Mouse (Mus musculus): ENCODE data around the gene Ackr3. TPM values are rescaled to one million over a fixed set of nuclear protein-coding genes. Genes with fewer than 3 reads are reported as not detected.

The Ackr3 gene
- polyA plus RNA-seq, 1 experiment from 2014 or later: 52.6 TPM

GRCm38 (mm10) chr1:90238095-90238888 is 34.5 kb downstream of the Ackr3 start:
- Histone ChIP-seq H3K4me1 (replicated peaks; ENCODE audit: insufficient read depth, low read length) (no peaks in the 10 kb centered on the region), H3K4me2 (ENCODE audit: low read length) (no peak overlapping the region), H3K9ac (ENCODE audit: low read depth, low read length) (no peak overlapping the region), H3K9me3 (replicated peaks; ENCODE audit: low read length) (no peaks in the 10 kb centered on the region), H3K27ac (no peak overlapping the region), H3K4me3 (replicated peaks; ENCODE audit: low read depth, low read length) (no peak overlapping the region), H3K36me3 (ENCODE audit: insufficient read depth, low read length) (no peaks in the 10 kb centered on the region), H3K27me3 (ENCODE audit: insufficient read depth, low read length) (no peaks in the 10 kb centered on the region)
- DNase-seq (ENCODE audit: low spot score): no peak
- 82% methylated on average over 9 of the region's 9 CpGs for WGBS
- ATAC-seq (replicated peaks; ENCODE audit: low FRiP score, low read depth): no peak
- TF ChIP-seq CTCF (IDR thresholded peaks at IDR 0.05; ENCODE audit: low read depth): no peak

- Histone ChIP-seq H3K4me3 (replicated peaks; ENCODE audit: low read depth, low read length) (no peak overlapping the region), H3K36me3 (ENCODE audit: insufficient read depth, low read length) (no peaks in the 10 kb centered on the region), H3K4me1 (replicated peaks; ENCODE audit: insufficient read depth, low read length) (no peaks in the 10 kb centered on the region), H3K4me2 (ENCODE audit: low read length) (no peak overlapping the region), H3K9me3 (replicated peaks; ENCODE audit: low read length) (no peaks in the 10 kb centered on the region), H3K27me3 (ENCODE audit: insufficient read depth, low read length) (no peaks in the 10 kb centered on the region), H3K9ac (ENCODE audit: low read depth, low read length) (no peak overlapping the region), H3K27ac (no peak overlapping the region)
- TF ChIP-seq CTCF (IDR thresholded peaks at IDR 0.05; ENCODE audit: low read depth): no peak
- no peak for DNase-seq (ENCODE audit: low spot score)
- WGBS: 87% methylated on average over 16 of the region's 16 CpGs
- ATAC-seq (replicated peaks; ENCODE audit: low FRiP score, low read depth): no peak
Observed at GRCm38 (mm10) chr1:90239336-90240225, 35.8 kb downstream of the Ackr3 start.

GRCm38 (mm10) chr1:90240287-90240686 is 36.5 kb downstream of the Ackr3 start:
- ATAC-seq (replicated peaks; ENCODE audit: low FRiP score, low read depth): no peak

GRCm38 (mm10) chr1:90242444-90242989 is 38.7 kb downstream of the Ackr3 start:
- Histone ChIP-seq H3K4me1 (replicated peaks; ENCODE audit: insufficient read depth, low read length) (no peaks in the 10 kb centered on the region), H3K9me3 (replicated peaks; ENCODE audit: low read length) (no peaks in the 10 kb centered on the region), H3K36me3 (ENCODE audit: insufficient read depth, low read length) (no peaks in the 10 kb centered on the region), H3K27me3 (ENCODE audit: insufficient read depth, low read length) (no peaks in the 10 kb centered on the region), H3K4me3 (replicated peaks; ENCODE audit: low read depth, low read length) (no peak overlapping the region), H3K27ac (no peak overlapping the region), H3K4me2 (ENCODE audit: low read length) (no peak overlapping the region), H3K9ac (ENCODE audit: low read depth, low read length) (no peak overlapping the region)
- TF ChIP-seq CTCF (IDR thresholded peaks at IDR 0.05; ENCODE audit: low read depth): no peak
- DNase-seq (ENCODE audit: low spot score) (no peak), ATAC-seq (replicated peaks; ENCODE audit: low FRiP score, low read depth) (no peak)
- WGBS: 84% methylated on average over 8 of the region's 8 CpGs

More at GRCm38 (mm10) chr1:90240287-90240686, 36.5 kb downstream of the Ackr3 start:
- TF ChIP-seq CTCF (IDR thresholded peaks at IDR 0.05; ENCODE audit: low read depth): no peak
- Histone ChIP-seq H3K4me3 (replicated peaks; ENCODE audit: low read depth, low read length) (no peak overlapping the region), H3K4me1 (replicated peaks; ENCODE audit: insufficient read depth, low read length) (no peaks in the 10 kb centered on the region), H3K27ac (no peak overlapping the region), H3K27me3 (ENCODE audit: insufficient read depth, low read length) (no peaks in the 10 kb centered on the region), H3K9ac (ENCODE audit: low read depth, low read length) (no peak overlapping the region), H3K9me3 (replicated peaks; ENCODE audit: low read length) (no peaks in the 10 kb centered on the region), H3K36me3 (ENCODE audit: insufficient read depth, low read length) (no peaks in the 10 kb centered on the region), H3K4me2 (ENCODE audit: low read length) (no peak overlapping the region)
- no peak for DNase-seq (ENCODE audit: low spot score)
- 90% methylated on average over 4 of the region's 4 CpGs for WGBS

GRCm38 (mm10) chr1:90244537-90244936 is 40.8 kb downstream of the Ackr3 start:
- no peak for ATAC-seq (replicated peaks; ENCODE audit: low FRiP score, low read depth)
- TF ChIP-seq CTCF (IDR thresholded peaks at IDR 0.05; ENCODE audit: low read depth): no peak

GRCm38 (mm10) chr1:90245533-90245932 is 41.8 kb downstream of the Ackr3 start:
- no peaks in the 10 kb centered on the region for H3K9me3 ChIP-seq (replicated peaks; ENCODE audit: low read length)
- no peaks in the 10 kb centered on the region for H3K36me3 ChIP-seq (ENCODE audit: insufficient read depth, low read length)
- peak; percentile 41; the same call in 1 of the 2 replicates for TF ChIP-seq CTCF (IDR thresholded peaks at IDR 0.05; ENCODE audit: low read depth)
- ATAC-seq (replicated peaks; ENCODE audit: low FRiP score, low read depth) (no peak), DNase-seq (ENCODE audit: low spot score) (no peak)
- no peak overlapping the region for H3K27ac ChIP-seq
- no peak overlapping the region for H3K9ac ChIP-seq (ENCODE audit: low read depth, low read length)
- no peak overlapping the region for H3K4me3 ChIP-seq (replicated peaks; ENCODE audit: low read depth, low read length)
- no peak overlapping the region for H3K4me2 ChIP-seq (ENCODE audit: low read length)
- H3K27me3 ChIP-seq (ENCODE audit: insufficient read depth, low read length): no peaks in the 10 kb centered on the region
- no peaks in the 10 kb centered on the region for H3K4me1 ChIP-seq (replicated peaks; ENCODE audit: insufficient read depth, low read length)
- WGBS: 73% methylated on average over 7 of the region's 7 CpGs

More at GRCm38 (mm10) chr1:90244537-90244936, 40.8 kb downstream of the Ackr3 start:
- Histone ChIP-seq H3K4me1 (replicated peaks; ENCODE audit: insufficient read depth, low read length) (no peaks in the 10 kb centered on the region), H3K36me3 (ENCODE audit: insufficient read depth, low read length) (no peaks in the 10 kb centered on the region), H3K4me2 (ENCODE audit: low read length) (no peak overlapping the region), H3K27me3 (ENCODE audit: insufficient read depth, low read length) (no peaks in the 10 kb centered on the region), H3K27ac (no peak overlapping the region), H3K4me3 (replicated peaks; ENCODE audit: low read depth, low read length) (no peak overlapping the region), H3K9ac (ENCODE audit: low read depth, low read length) (no peak overlapping the region), H3K9me3 (replicated peaks; ENCODE audit: low read length) (no peaks in the 10 kb centered on the region)
- no peak for DNase-seq (ENCODE audit: low spot score)
- whole genome bisulfite sequencing: 89% methylated on average over 1 of the region's 1 CpGs

Data from kidney, postnatal 0 days (tissue).